Mouse (Mus musculus) G1E (cell line): ENCODE measurements at regions not wholly inside any gene's neighbourhood (a gene's known extent, or its start where the extent isn't known, plus 50 kb on each side); places are given as distances from the start of the nearest gene placed in this dataset.

Source experiments
- CTCF ChIP-seq: IDR thresholded peaks from 2 replicates; pipeline ENCODE4 v1.5.1; 2012; ENCODE audit warnings: low read depth, low read length, inconsistent platforms, mixed read lengths
- TAL1 ChIP-seq: conservative IDR thresholded peaks from 2 replicates; pipeline ENCODE4 v1.6.1; 2012; ENCODE audit warnings: low read depth, low read length, inconsistent platforms, mixed read lengths

DNA sequence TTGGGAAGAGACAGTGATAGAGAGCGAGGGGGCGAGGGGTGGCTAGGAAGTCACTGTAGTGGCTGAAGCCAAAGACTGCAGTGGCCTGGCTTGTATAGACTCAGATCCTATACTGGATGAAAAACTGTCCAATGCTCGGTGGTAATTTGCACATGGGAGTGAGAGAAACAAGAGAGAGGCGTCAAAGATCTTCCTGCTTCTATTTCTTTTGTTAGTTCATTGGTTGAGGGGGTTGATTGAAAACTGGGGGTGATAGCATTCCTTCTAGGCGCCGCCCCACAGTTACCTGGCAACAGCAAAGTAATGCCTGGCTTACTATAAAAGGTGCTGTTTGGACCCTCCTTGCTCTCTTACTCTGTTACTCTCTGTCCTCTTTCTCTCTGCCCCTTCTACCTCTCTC, 465.3 kb upstream of the Smim15 start:
- TF ChIP-seq CTCF (no peak), TAL1 (no peak)
